Mouse (Mus musculus): ENCODE data around the gene Rhot2. TPM values are rescaled to one million over a fixed set of nuclear protein-coding genes. Genes with fewer than 3 reads are reported as not detected.
"Not testable (repeated sequence)": the region's sequence is repeated elsewhere in the genome, so short reads cannot be mapped to it uniquely, and the experiment has no call there.

Rhot2 gene
- polyA plus RNA-seq, 1 experiment, result 62.1 TPM

DNA sequence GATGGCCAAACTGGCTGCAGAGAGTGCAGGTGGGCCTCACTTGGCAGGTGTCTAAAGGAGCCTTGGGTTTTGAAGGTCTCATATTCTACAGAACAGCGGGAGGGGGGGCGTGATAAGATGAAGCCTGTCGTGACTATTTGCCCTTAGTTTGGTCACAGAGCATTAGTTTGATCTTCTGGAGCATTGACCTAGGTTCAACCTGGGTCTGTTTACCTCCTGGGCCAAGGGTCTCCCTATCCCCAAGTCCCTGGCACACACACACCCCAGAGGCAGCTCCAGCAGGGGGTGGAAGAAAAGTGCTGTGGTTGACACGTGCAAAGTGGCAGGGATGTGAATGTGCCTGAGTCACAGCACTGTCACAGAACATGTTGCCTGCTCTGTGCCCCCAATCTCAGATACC, 33.8 kb downstream of the Rhot2 start:
- Histone ChIP-seq H3K36me3 (ENCODE audit: control insufficient read depth, insufficient read depth, low read length) (no peaks in the 10 kb centered on the region), H3K4me3 (ENCODE audit: extremely low read depth, insufficient read depth, insufficient read length) (no peak overlapping the region), H3K27me3 (ENCODE audit: control insufficient read depth, insufficient read depth, low read length) (peaks cover 19% of the 10 kb centered on the region), H3K4me1 (ENCODE audit: control insufficient read depth, insufficient read depth, insufficient read length) (peaks cover 9% of the 10 kb centered on the region), H3K27ac (ENCODE audit: insufficient read depth, low read length) (no peak overlapping the region)
- no peak for TF ChIP-seq CTCF (IDR thresholded peaks at IDR 0.05; ENCODE audit: extremely low read depth, insufficient read depth, insufficient read length, insufficient replicate concordance)
- TF ChIP-seq POLR2A (IDR thresholded peaks at IDR 0.05; ENCODE audit: low read depth, low read length), result no peak
- WGBS, result 72% methylated on average over 4 of the region's 4 CpGs
- no peak for DNase-seq (ENCODE audit: low read depth in 1 of 2, low spot score in 2 of 2)

DNA sequence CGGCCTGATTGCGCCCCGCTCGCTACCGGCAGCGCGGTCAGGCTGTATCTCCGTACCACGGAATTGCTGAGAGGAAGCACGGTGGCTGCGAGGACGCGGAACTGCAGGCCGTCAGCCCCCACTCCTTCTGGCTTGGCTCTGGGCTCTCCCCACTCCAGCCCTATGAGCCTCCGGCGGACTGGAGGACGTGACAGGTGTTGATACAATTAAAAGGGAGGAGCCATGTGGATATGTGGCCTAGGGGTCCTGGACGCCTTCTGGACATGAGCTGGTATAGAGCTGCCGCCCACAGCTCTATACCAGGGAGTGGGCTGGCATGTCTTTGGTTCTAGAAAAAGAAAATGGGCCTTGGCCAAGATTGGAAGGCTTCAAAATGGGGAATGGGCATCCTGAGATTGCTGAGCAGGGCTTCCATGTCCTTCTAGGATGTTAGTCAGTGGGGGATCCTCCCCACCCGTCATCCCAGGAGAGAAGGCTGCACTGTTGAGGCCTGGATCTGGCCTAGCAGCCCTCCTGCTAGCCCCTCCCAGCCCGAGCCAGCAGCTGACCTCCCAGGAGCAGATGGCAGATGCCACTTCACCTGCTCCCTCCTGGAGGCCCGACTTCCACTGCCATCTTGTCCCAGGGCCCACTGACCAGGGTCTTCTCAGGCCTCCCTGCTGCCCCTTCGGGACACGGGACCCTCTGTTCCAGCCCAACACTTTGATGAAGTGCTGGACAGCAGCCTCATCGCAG, 34.9 kb downstream of the Rhot2 start:
- Histone ChIP-seq H3K4me3 (ENCODE audit: extremely low read depth, insufficient read depth, insufficient read length) (peak overlapping the region; percentile 33; the same call in 1 of the 2 replicates), H3K4me1 (ENCODE audit: control insufficient read depth, insufficient read depth, insufficient read length) (peaks cover 9% of the 10 kb centered on the region), H3K36me3 (ENCODE audit: control insufficient read depth, insufficient read depth, low read length) (no peaks in the 10 kb centered on the region), H3K27me3 (ENCODE audit: control insufficient read depth, insufficient read depth, low read length) (peaks cover 19% of the 10 kb centered on the region), H3K27ac (ENCODE audit: insufficient read depth, low read length) (no peak overlapping the region)
- WGBS, result 15% methylated on average over 25 of the region's 25 CpGs
- no peak for DNase-seq (ENCODE audit: low read depth in 1 of 2, low spot score in 2 of 2)
- TF ChIP-seq CTCF (IDR thresholded peaks at IDR 0.05; ENCODE audit: extremely low read depth, insufficient read depth, insufficient read length, insufficient replicate concordance), result no peak
- no peak for TF ChIP-seq POLR2A (IDR thresholded peaks at IDR 0.05; ENCODE audit: low read depth, low read length)

DNA sequence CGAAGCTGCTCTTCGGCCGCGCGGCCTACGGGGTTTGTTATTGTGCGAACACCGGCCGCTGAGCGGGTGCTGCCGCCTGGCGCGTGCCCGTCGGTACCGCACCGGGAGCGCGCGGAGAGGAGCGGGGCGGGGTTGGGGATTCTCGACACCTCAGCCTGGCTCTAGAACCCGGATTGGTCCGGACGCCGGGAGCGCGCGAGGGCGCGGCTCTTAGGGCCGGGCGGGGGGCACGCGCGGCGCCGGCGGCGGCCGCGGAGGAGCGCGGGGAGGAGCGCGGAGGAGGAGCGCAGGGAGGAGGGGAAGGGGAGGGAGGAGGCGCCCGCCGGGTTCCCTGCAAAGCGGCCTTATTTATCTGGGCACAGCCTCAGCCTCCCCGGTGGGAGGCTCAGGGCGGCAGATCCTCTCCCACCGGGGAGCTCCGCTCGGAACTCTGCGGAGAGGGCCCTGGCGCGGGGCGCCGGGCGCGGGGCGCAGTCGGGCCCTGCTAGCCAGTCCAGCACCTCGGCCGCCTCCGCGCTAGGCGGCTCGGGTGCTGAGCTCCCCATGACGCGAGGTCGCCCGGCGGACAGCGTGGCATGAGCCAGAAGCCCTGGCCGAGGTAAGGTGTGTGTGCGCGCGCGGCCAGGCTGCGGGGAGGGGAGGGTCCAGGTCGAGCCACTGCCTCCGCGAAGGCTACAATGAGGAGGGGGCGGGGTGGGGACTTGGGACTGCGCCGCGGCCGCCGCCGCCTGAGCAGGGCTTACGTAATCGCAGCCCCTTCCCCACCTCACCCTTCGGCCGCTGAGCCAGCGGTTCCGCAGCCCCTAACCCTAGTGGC, 35.7 kb downstream of the Rhot2 start, which contains the start of gene Fbxl16:
Gene Fbxl16, plus strand, starts transcription at position 297 of the 817 bp plus-strand sequence.
- H3K27ac ChIP-seq (ENCODE audit: insufficient read depth, low read length), result no peak within 1 kb of the TSS
- H3K36me3 ChIP-seq (ENCODE audit: control insufficient read depth, insufficient read depth, low read length), result no peaks in the 10 kb centered on the region
- peak within 1 kb of the TSS; percentile 33 for H3K4me3 ChIP-seq (ENCODE audit: extremely low read depth, insufficient read depth, insufficient read length)
- TF ChIP-seq POLR2A (IDR thresholded peaks at IDR 0.05; ENCODE audit: low read depth, low read length) (no peak), CTCF (IDR thresholded peaks at IDR 0.05; ENCODE audit: extremely low read depth, insufficient read depth, insufficient read length, insufficient replicate concordance) (no peak)
- H3K27me3 ChIP-seq (ENCODE audit: control insufficient read depth, insufficient read depth, low read length), result peaks cover 19% of the 10 kb centered on the region
- 2% methylated on average over 76 of the region's 100 CpGs for WGBS
- DNase-seq (ENCODE audit: low read depth in 1 of 2, low spot score in 2 of 2), result no peak
- peaks cover 9% of the 10 kb centered on the region for H3K4me1 ChIP-seq (ENCODE audit: control insufficient read depth, insufficient read depth, insufficient read length)

DNA sequence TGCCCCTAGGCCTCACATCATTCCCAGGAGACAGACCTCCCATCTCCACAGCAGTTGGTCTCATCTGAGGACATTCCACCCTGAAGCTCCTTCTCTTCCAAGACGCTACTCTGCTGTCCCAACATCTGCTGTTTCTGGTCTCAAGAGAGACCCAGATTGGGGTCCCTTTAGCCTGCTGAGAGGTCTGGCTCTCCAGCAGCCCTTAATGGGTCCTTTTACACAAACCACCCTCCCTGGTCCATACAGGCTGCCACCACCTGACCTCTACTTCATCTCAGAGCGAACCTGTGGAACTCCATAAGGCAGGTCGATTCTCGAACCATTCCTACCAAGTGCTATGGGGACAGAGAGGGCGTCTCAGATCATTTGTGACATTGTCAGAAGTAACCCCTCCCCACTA, 36.6 kb downstream of the Rhot2 start:
- WGBS, result 55% methylated on average over 5 of the region's 5 CpGs
- peaks cover 19% of the 10 kb centered on the region for H3K27me3 ChIP-seq (ENCODE audit: control insufficient read depth, insufficient read depth, low read length)
- H3K4me3 ChIP-seq (ENCODE audit: extremely low read depth, insufficient read depth, insufficient read length), result no peak overlapping the region

GRCm38 (mm10) chr17:25807452-25807851, 37.2 kb downstream of the Rhot2 start:
- H3K27me3 ChIP-seq (ENCODE audit: control insufficient read depth, insufficient read depth, low read length), result peaks cover 19% of the 10 kb centered on the region
- H3K4me1 ChIP-seq (ENCODE audit: control insufficient read depth, insufficient read depth, insufficient read length); H3K36me3 ChIP-seq (ENCODE audit: control insufficient read depth, insufficient read depth, low read length); H3K4me3 ChIP-seq (ENCODE audit: extremely low read depth, insufficient read depth, insufficient read length); H3K27ac ChIP-seq (ENCODE audit: insufficient read depth, low read length); DNase-seq (ENCODE audit: low read depth in 1 of 2, low spot score in 2 of 2): not testable (repeated sequence)
- 44% methylated on average over 2 of the region's 2 CpGs for WGBS

More for the DNA sequence above, 36.6 kb downstream of the Rhot2 start:
- Histone ChIP-seq H3K4me1 (ENCODE audit: control insufficient read depth, insufficient read depth, insufficient read length) (peaks cover 9% of the 10 kb centered on the region), H3K27ac (ENCODE audit: insufficient read depth, low read length) (no peak overlapping the region), H3K36me3 (ENCODE audit: control insufficient read depth, insufficient read depth, low read length) (no peaks in the 10 kb centered on the region)
- TF ChIP-seq CTCF (IDR thresholded peaks at IDR 0.05; ENCODE audit: extremely low read depth, insufficient read depth, insufficient read length, insufficient replicate concordance), result no peak
- TF ChIP-seq POLR2A (IDR thresholded peaks at IDR 0.05; ENCODE audit: low read depth, low read length), result no peak
- no peak for DNase-seq (ENCODE audit: low read depth in 1 of 2, low spot score in 2 of 2)

- Histone ChIP-seq H3K27me3 (ENCODE audit: control insufficient read depth, insufficient read depth, low read length) (peaks cover 19% of the 10 kb centered on the region), H3K4me3 (ENCODE audit: extremely low read depth, insufficient read depth, insufficient read length) (no peak overlapping the region), H3K36me3 (ENCODE audit: control insufficient read depth, insufficient read depth, low read length) (no peaks in the 10 kb centered on the region), H3K27ac (ENCODE audit: insufficient read depth, low read length) (no peak overlapping the region), H3K4me1 (ENCODE audit: control insufficient read depth, insufficient read depth, insufficient read length) (peaks cover 9% of the 10 kb centered on the region)
- no peak for DNase-seq (ENCODE audit: low read depth in 1 of 2, low spot score in 2 of 2)
- no peak for TF ChIP-seq POLR2A (IDR thresholded peaks at IDR 0.05; ENCODE audit: low read depth, low read length)
- TF ChIP-seq CTCF (IDR thresholded peaks at IDR 0.05; ENCODE audit: extremely low read depth, insufficient read depth, insufficient read length, insufficient replicate concordance), result no peak
- WGBS, result 78% methylated on average over 4 of the region's 4 CpGs
These were observed 38.1 kb downstream of the Rhot2 start for GRCm38 (mm10) chr17:25806507-25806906.

All from spleen, adult 2 months (tissue).